Mouse (Mus musculus): ENCODE measurements around the gene Eefsec.
A peak's percentile ranks its signal among the peaks of the same experiment; 100 is the strongest.

Gene Eefsec

GRCm38 (mm10) chr6:88416130-88416758 is 30.1 kb downstream of the Eefsec start:
- no peak for DNase-seq (ENCODE audit: low spot score)

GRCm38 (mm10) chr6:88412604-88413003 is 33.7 kb downstream of the Eefsec start:
- no peak for DNase-seq (ENCODE audit: low spot score)

- DNase-seq (ENCODE audit: low spot score) = no peak
Observed at GRCm38 (mm10) chr6:88409492-88409891, 36.8 kb downstream of the Eefsec start.

- DNase-seq (ENCODE audit: low spot score) = no peak
Observed at GRCm38 (mm10) chr6:88400451-88400850, 45.9 kb downstream of the Eefsec start.

GRCm38 (mm10) chr6:88397985-88398384 is 48.4 kb downstream of the Eefsec start:
- no peak for DNase-seq (ENCODE audit: low spot score)

- DNase-seq (ENCODE audit: low spot score) = no peak
Observed at GRCm38 (mm10) chr6:88388946-88389345, 57.4 kb downstream of the Eefsec start.

GRCm38 (mm10) chr6:88387836-88388724 is 58.3 kb downstream of the Eefsec start:
- DNase-seq (ENCODE audit: low spot score) = no peak

- peak; percentile 28 for DNase-seq (ENCODE audit: low spot score)
Observed at GRCm38 (mm10) chr6:88384420-88385053, 61.8 kb downstream of the Eefsec start.

- no peak for DNase-seq (ENCODE audit: low spot score)
Observed at GRCm38 (mm10) chr6:88383734-88384133, 62.6 kb downstream of the Eefsec start.

GRCm38 (mm10) chr6:88379756-88380155 is 66.6 kb downstream of the Eefsec start:
- no peak for DNase-seq (ENCODE audit: low spot score)

GRCm38 (mm10) chr6:88378829-88379228 is 67.5 kb downstream of the Eefsec start:
- no peak for DNase-seq (ENCODE audit: low spot score)

GRCm38 (mm10) chr6:88374247-88374646 is 72.1 kb downstream of the Eefsec start:
- no peak for DNase-seq (ENCODE audit: low spot score)

GRCm38 (mm10) chr6:88369851-88370635 is 76.3 kb downstream of the Eefsec start:
- DNase-seq (ENCODE audit: low spot score) = no peak

- no peak for DNase-seq (ENCODE audit: low spot score)
Observed at GRCm38 (mm10) chr6:88363475-88364012, 82.8 kb downstream of the Eefsec start.

GRCm38 (mm10) chr6:88361096-88361495 is 85.2 kb downstream of the Eefsec start:
- DNase-seq (ENCODE audit: low spot score) = no peak

GRCm38 (mm10) chr6:88358210-88358609 is 88.1 kb downstream of the Eefsec start:
- DNase-seq (ENCODE audit: low spot score) = no peak

GRCm38 (mm10) chr6:88355866-88356265 is 90.5 kb downstream of the Eefsec start:
- no peak for DNase-seq (ENCODE audit: low spot score)

GRCm38 (mm10) chr6:88352541-88352940 is 93.8 kb downstream of the Eefsec start:
- DNase-seq (ENCODE audit: low spot score) = peak; percentile 72

GRCm38 (mm10) chr6:88346776-88347175 is 99.6 kb downstream of the Eefsec start:
- no peak for DNase-seq (ENCODE audit: low spot score)

- DNase-seq (ENCODE audit: low spot score) = no peak
Observed at GRCm38 (mm10) chr6:88345311-88345710, 101.0 kb downstream of the Eefsec start.
